Mouse (Mus musculus): ENCODE measurements around the gene Dvl2. TPM values are rescaled to one million over a fixed set of nuclear protein-coding genes. Genes with fewer than 3 reads are reported as not detected.

The Dvl2 gene
- total RNA-seq, 1 experiment = 47.4 TPM

DNA sequence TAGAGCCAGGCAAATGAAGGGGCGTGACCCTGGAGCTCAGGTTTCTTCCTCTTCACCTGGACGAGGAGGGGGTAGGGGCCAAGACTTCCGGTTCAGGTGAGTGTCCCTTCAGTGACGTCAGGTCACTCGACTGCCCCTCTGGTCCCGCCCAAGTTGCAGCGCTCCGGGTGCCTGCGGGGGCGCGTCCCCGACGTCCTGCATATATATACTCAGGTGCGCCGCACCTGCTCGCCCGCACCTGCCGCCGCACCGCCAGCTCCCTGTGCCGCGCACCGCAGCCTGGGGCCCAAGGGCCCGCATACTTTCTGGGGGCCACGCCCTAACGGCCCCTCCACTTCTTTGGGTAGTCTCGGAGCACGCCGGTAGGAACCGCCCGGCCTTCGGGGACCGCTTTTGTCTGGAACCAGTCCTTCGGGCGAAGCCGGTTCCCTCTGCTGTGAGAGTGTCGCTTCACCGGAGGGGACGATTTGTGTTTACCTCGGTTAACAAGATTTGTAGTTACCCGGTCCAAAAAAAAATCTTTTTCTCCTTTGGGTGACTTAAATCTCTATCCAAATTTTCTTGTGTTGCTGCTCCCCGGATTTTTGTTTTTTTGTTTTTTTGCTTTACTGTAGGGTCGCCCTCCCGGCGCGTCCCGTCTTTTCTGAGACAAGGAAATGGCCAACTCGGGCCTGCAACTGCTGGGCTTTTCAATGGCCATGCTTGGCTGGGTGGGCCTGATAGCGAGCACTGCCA, 35.0 kb upstream of the Dvl2 start:
- peak overlapping the region; percentile 72 for H3K4me3 ChIP-seq (ENCODE audit: insufficient read depth in 1 of 2, low read depth in 1 of 2, low read length in 2 of 2, poor library complexity in 1 of 2, severe bottlenecking in 1 of 2)
- in situ Hi-C loops (cut with MboI; ENCODE audit: low sequenced_read_pairs in 2 of 2, unreplicated experiment in 2 of 2) = no loop called here
- no peak for TF ChIP-seq MAFK (IDR thresholded peaks at IDR 0.05; ENCODE audit: insufficient read depth, low read depth, low read length)
- peak; percentile 44; the same call in 1 of the 2 replicates for TF ChIP-seq HCFC1 (IDR thresholded peaks at IDR 0.05; ENCODE audit: borderline replicate concordance, insufficient read depth, low read length)
- no peaks in the 10 kb centered on the region for H3K9me3 ChIP-seq (ENCODE audit: control insufficient read depth, insufficient read depth, low read depth, low read length)
- peaks cover 10% of the 10 kb centered on the region; the same call in 1 of the 2 replicates for H3K36me3 ChIP-seq (ENCODE audit: control insufficient read depth, insufficient read depth, low read length, poor library complexity, severe bottlenecking)
- DNase-seq (ENCODE audit: low read depth, low spot score) = no peak
- H3K9ac ChIP-seq (ENCODE audit: insufficient read depth, low read depth, low read length, poor library complexity, severe bottlenecking) = peak overlapping the region; percentile 81
- H3K27ac ChIP-seq (ENCODE audit: insufficient read depth, low read depth, low read length, poor library complexity, severe bottlenecking) = no peak overlapping the region
- H3K4me1 ChIP-seq (ENCODE audit: control insufficient read depth in 2 of 2, insufficient read depth in 2 of 2, low read length in 2 of 2, poor library complexity in 1 of 2) = peaks cover 0 to 8% of the 10 kb centered on the region in 2 experiments; a peak in 1 of 4 replicates

DNA sequence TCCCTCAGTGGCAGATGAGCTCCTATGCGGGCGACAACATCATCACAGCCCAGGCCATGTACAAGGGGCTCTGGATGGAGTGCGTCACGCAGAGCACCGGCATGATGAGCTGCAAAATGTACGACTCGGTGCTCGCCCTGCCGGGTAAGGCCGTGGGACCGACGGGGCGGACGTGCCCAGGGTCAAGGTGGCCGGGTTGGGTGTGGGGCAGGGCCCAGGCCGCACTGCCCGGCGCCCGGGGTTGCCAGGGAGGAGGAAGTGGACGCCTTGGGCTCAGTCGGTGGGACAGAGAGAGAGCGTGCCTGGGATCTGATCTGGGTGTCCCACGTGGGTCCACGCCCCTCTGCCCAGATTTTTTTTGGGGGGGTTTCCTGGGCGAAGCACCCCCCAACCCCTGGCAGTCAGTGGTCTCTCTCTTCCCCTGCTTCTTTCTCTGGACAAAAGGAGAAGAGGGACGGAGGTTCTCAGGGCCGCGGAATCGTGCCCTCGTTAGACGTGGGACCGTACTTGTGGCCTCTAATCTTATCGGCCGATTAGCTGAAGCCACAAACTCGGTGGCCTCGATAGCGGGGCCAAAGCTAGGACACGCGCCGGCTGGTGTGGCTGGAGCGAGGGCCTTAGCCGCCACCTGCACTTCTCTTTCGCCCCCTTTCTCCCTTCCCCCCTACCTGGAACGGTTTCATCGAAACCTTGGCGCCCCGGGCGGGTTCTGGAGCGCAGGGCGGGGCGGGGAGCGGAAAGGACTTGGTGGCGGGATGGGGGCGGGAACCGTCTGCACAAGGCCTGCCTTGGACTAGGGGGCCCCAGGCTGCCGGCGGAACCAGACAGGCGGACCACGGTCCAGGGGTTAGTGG, 34.2 kb upstream of the Dvl2 start:
- Histone ChIP-seq H3K4me1 (ENCODE audit: control insufficient read depth in 2 of 2, insufficient read depth in 2 of 2, low read length in 2 of 2, poor library complexity in 1 of 2) (peaks cover 0 to 8% of the 10 kb centered on the region in 2 experiments; a peak in 1 of 4 replicates), H3K9ac (ENCODE audit: insufficient read depth, low read depth, low read length, poor library complexity, severe bottlenecking) (peak overlapping the region; percentile 81), H3K9me3 (ENCODE audit: control insufficient read depth, insufficient read depth, low read depth, low read length) (no peaks in the 10 kb centered on the region), H3K27ac (ENCODE audit: insufficient read depth, low read depth, low read length, poor library complexity, severe bottlenecking) (no peak overlapping the region), H3K4me3 (ENCODE audit: insufficient read depth in 1 of 2, low read depth in 1 of 2, low read length in 2 of 2, poor library complexity in 1 of 2, severe bottlenecking in 1 of 2) (peak overlapping the region; percentile 72), H3K36me3 (ENCODE audit: control insufficient read depth, insufficient read depth, low read length, poor library complexity, severe bottlenecking) (peaks cover 10% of the 10 kb centered on the region; the same call in 1 of the 2 replicates)
- in situ Hi-C loops (cut with MboI; ENCODE audit: low sequenced_read_pairs in 2 of 2, unreplicated experiment in 2 of 2) = no loop called here
- TF ChIP-seq HCFC1 (IDR thresholded peaks at IDR 0.05; ENCODE audit: borderline replicate concordance, insufficient read depth, low read length) = 0 out of 2 replicates have a peak, but pooled peaks have one; percentile 12
- TF ChIP-seq ZC3H11A (IDR thresholded peaks at IDR 0.05; ENCODE audit: borderline replicate concordance, low read depth, low read length) = no peak
- DNase-seq (ENCODE audit: low read depth, low spot score) = no peak

DNA sequence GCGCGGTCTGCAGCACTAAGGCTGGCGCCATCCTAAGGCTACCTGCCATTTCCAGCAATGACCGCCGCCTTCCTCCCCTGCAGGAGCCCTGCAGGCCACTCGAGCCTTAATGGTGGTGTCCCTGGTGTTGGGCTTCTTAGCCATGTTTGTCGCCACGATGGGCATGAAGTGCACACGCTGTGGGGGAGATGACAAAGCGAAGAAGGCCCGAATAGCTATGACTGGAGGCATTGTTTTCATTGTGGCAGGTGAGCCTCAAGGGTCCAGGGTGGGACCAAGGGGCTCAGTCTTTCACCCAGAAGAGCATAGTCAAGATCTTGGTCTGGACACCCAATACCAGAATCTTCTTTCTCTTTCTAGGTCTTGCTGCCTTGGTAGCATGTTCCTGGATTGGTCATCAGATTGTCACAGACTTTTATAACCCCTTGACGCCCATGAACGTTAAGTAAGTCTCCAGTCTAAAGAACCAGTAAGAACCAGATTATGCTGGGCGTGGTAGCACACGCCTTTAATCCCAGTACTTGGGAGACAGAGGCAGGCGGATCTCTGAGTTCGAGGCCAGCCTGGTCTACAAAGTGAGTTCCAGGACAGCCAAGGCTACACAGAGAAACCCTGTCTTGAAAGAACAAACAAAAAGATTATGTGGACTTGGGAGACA, 33.4 kb upstream of the Dvl2 start:
- in situ Hi-C loops (cut with MboI; ENCODE audit: low sequenced_read_pairs in 2 of 2, unreplicated experiment in 2 of 2) = no loop called here
- DNase-seq (ENCODE audit: low read depth, low spot score) = no peak
- Histone ChIP-seq H3K4me3 (ENCODE audit: insufficient read depth in 1 of 2, low read depth in 1 of 2, low read length in 2 of 2, poor library complexity in 1 of 2, severe bottlenecking in 1 of 2) (peak overlapping the region; percentile 72), H3K9me3 (ENCODE audit: control insufficient read depth, insufficient read depth, low read depth, low read length) (no peaks in the 10 kb centered on the region), H3K27ac (ENCODE audit: insufficient read depth, low read depth, low read length, poor library complexity, severe bottlenecking) (no peak overlapping the region), H3K36me3 (ENCODE audit: control insufficient read depth, insufficient read depth, low read length, poor library complexity, severe bottlenecking) (peaks cover 10% of the 10 kb centered on the region; the same call in 1 of the 2 replicates), H3K4me1 (ENCODE audit: control insufficient read depth in 2 of 2, insufficient read depth in 2 of 2, low read length in 2 of 2, poor library complexity in 1 of 2) (peaks cover 0 to 8% of the 10 kb centered on the region in 2 experiments; a peak in 1 of 4 replicates), H3K9ac (ENCODE audit: insufficient read depth, low read depth, low read length, poor library complexity, severe bottlenecking) (peak overlapping the region; percentile 81)
- no peak for TF ChIP-seq ZNF384 (IDR thresholded peaks at IDR 0.05; ENCODE audit: low read depth, low read length)
- TF ChIP-seq HCFC1 (IDR thresholded peaks at IDR 0.05; ENCODE audit: borderline replicate concordance, insufficient read depth, low read length) = no peak
- TF ChIP-seq ZC3H11A (IDR thresholded peaks at IDR 0.05; ENCODE audit: borderline replicate concordance, low read depth, low read length) = no peak
- no peak for TF ChIP-seq CHD2 (IDR thresholded peaks at IDR 0.05; ENCODE audit: low read depth, low read length)
- TF ChIP-seq MAFK (IDR thresholded peaks at IDR 0.05; ENCODE audit: insufficient read depth, low read depth, low read length) = no peak

DNA sequence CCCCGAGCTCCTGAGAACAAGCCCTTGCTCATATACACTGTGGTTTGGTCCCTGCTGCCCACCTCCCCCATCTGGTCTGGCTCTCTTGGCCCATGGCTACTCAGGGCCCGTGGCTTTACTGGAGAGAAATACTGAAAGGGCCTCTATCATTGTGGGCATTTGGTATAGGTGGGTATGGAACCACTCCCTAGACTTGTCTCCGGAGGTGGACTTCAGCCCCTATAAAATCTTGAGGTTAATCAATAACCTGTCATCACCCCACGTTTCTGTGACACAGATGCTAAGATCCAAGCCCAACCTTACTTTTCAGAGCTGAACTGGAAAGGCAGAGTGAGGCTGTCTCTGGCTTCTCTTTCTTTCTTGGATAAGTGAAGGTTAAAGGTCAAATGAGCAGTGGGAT, 31.6 kb upstream of the Dvl2 start:
- DNase-seq (ENCODE audit: low read depth, low spot score) = no peak
- H3K27ac ChIP-seq (ENCODE audit: insufficient read depth, low read depth, low read length, poor library complexity, severe bottlenecking) = no peak overlapping the region
- H3K4me3 ChIP-seq (ENCODE audit: insufficient read depth in 1 of 2, low read depth in 1 of 2, low read length in 2 of 2, poor library complexity in 1 of 2, severe bottlenecking in 1 of 2) = no peak overlapping the region
- TF ChIP-seq CHD2 (IDR thresholded peaks at IDR 0.05; ENCODE audit: low read depth, low read length) (no peak), ZC3H11A (IDR thresholded peaks at IDR 0.05; ENCODE audit: borderline replicate concordance, low read depth, low read length) (no peak), HCFC1 (IDR thresholded peaks at IDR 0.05; ENCODE audit: borderline replicate concordance, insufficient read depth, low read length) (no peak), ZNF384 (IDR thresholded peaks at IDR 0.05; ENCODE audit: low read depth, low read length) (no peak), MAFK (IDR thresholded peaks at IDR 0.05; ENCODE audit: insufficient read depth, low read depth, low read length) (no peak)
- H3K9ac ChIP-seq (ENCODE audit: insufficient read depth, low read depth, low read length, poor library complexity, severe bottlenecking) = no peak overlapping the region
- peaks cover 0 to 8% of the 10 kb centered on the region in 2 experiments; a peak in 1 of 4 replicates for H3K4me1 ChIP-seq (ENCODE audit: control insufficient read depth in 2 of 2, insufficient read depth in 2 of 2, low read length in 2 of 2, poor library complexity in 1 of 2)
- H3K36me3 ChIP-seq (ENCODE audit: control insufficient read depth, insufficient read depth, low read length, poor library complexity, severe bottlenecking) = peaks cover 15% of the 10 kb centered on the region; the same call in 1 of the 2 replicates
- in situ Hi-C loops (cut with MboI; ENCODE audit: low sequenced_read_pairs in 2 of 2, unreplicated experiment in 2 of 2) = no loop called here
- H3K9me3 ChIP-seq (ENCODE audit: control insufficient read depth, insufficient read depth, low read depth, low read length) = no peaks in the 10 kb centered on the region

Data from ES-E14 (cell line).